Mouse (Mus musculus): ENCODE measurements at regions not wholly inside any gene's neighbourhood (a gene's known extent, or its start where the extent isn't known, plus 50 kb on each side); places are given as distances from the start of the nearest gene placed in this dataset.
"Not testable (repeated sequence)": the region's sequence is repeated elsewhere in the genome, so short reads cannot be mapped to it uniquely, and the experiment has no call there.

- TF ChIP-seq CTCF (IDR thresholded peaks at IDR 0.05; ENCODE audit: low read depth, low read length); POLR2A (IDR thresholded peaks at IDR 0.05; ENCODE audit: insufficient read depth, low read length); EP300 (IDR thresholded peaks at IDR 0.05; ENCODE audit: insufficient read depth, low read depth, low read length): not testable (repeated sequence)
Measured at GRCm38 (mm10) chr6:95041351-95041750, 75.7 kb upstream of the Kbtbd8 start.

Measured in ES-Bruce4 (cell line).